Comparison of ENCODE assay signal across 8 mouse cellular contexts in genomic region chr5:115010577-115011216, GRCm38 (mm10). TPM values are rescaled to one million over a fixed set of nuclear protein-coding genes. Genes with fewer than 3 reads are reported as not detected.
DNase-seq lines count a peak whose midpoint lies in the region; ATAC-seq lines count a peak whose summit lies in the region.

Sppl3 (plus strand) TSS chr5:115011137.

- DNase-seq in MN1 (ENCODE audit: low spot score): peak; percentile 87
- peak; percentile 91 for DNase-seq in cerebellum, adult 9-10 months
- DNase-seq in frontal cortex, adult 2 months (ENCODE audit: extremely low spot score in 1 of 2, low spot score in 1 of 2): peak; percentile 70 to 94
- DNase-seq in hindbrain, embryonic 11.5 days (ENCODE audit: low spot score): peak; percentile 98
- peak; percentile 92 to 97 for DNase-seq in layer of hippocampus, postnatal 10 days (ENCODE audit: low spot score in 2 of 2)
- DNase-seq in lung, postnatal 10 days: peak; percentile 93
- peak; percentile 96 for DNase-seq in ovary, postnatal 36 days (ENCODE audit: low spot score)
- DNase-seq in thymus, postnatal 25 days: peak; percentile 97

- peak within 1 kb of the TSS; percentile 98 for H3K9ac ChIP-seq in hindbrain, embryonic 11.5 days (ENCODE audit: low read depth, low read length)

- H3K4me2 ChIP-seq in hindbrain, embryonic 11.5 days (replicated peaks; ENCODE audit: low read depth, low read length): peak within 1 kb of the TSS; percentile 84

- WGBS in hindbrain, embryonic 11.5 days: 1% methylated on average over 47 of the region's 65 CpGs

- peak within 1 kb of the TSS; percentile 93 for H3K27ac ChIP-seq in hindbrain, embryonic 11.5 days (ENCODE audit: low read depth, low read length)

- H3K9me3 ChIP-seq in hindbrain, embryonic 11.5 days (ENCODE audit: control insufficient read depth, low read length): no peaks in the 10 kb centered on the region

- peaks cover 9% of the 10 kb centered on the region for H3K4me1 ChIP-seq in hindbrain, embryonic 11.5 days (replicated peaks; ENCODE audit: control insufficient read depth, insufficient read depth, low read length)

- peak within 1 kb of the TSS; percentile 100 for H3K4me3 ChIP-seq in hindbrain, embryonic 11.5 days (ENCODE audit: low read depth, low read length)

- H3K27me3 ChIP-seq in hindbrain, embryonic 11.5 days (ENCODE audit: control insufficient read depth, insufficient read depth, low read length): no peaks in the 10 kb centered on the region

- peak; percentile 93 for ATAC-seq in hindbrain, embryonic 11.5 days (ENCODE audit: low FRiP score)

- H3K36me3 ChIP-seq in hindbrain, embryonic 11.5 days (ENCODE audit: control insufficient read depth, insufficient read depth, low read length): no peaks in the 10 kb centered on the region

RNA-seq across cellular contexts. Expression of gene Sppl3, which starts in this region (rescaled TPM):
- polyA plus RNA-seq in frontal cortex, adult 2 months (2012; rRNA removed): 70.2 and 71.3 TPM in 2 replicates
- polyA plus RNA-seq in hindbrain, embryonic 11.5 days (2014; fragmentation: Nextera tagmentation; extraction: Ambion mirVana): 21.0 and 22.4 TPM in 2 replicates
- 100 to 1,000 TPM in 1 of 2 experiments, 10 to 100 TPM in 1; 97.4 to 104 TPM for total RNA-seq in layer of hippocampus, postnatal 10 days (2021)

Comparison
In these comparisons a context has a peak if more than half of its experiments do, and no peak if none do; other contexts are left out.
1. Peak in every context shown above with its lines: DNase-seq, ATAC-seq, H3K4me3 ChIP-seq and H3K27ac ChIP-seq.